Mouse (Mus musculus) heart, postnatal 4 days (tissue): Measurements from ENCODE around the gene Tspan17. TPM values are rescaled to one million over a fixed set of nuclear protein-coding genes. Genes with fewer than 3 reads are reported as not detected.

Experiments used
- DNase-seq: peaks from one replicate; pipeline ENCODE4 v3.0.0; 2021
- total RNA-seq, 2 experiments: library from RNA; stranded (reverse); gene quantifications; 2 replicates each; pipeline ENCODE4 v1.2.3; 2021

Gene Tspan17
- total RNA-seq: 10 to 100 TPM in 1 of 2 experiments, 1 to 10 TPM in 1; 9.1 to 12.8 TPM

- peak; percentile 95 for DNase-seq
Measured at GRCm38 (mm10) chr13:54788740-54789560, at the start of gene Tspan17. TSS of gene Tspan17 (plus strand) at chr13:54789377.

DNA sequence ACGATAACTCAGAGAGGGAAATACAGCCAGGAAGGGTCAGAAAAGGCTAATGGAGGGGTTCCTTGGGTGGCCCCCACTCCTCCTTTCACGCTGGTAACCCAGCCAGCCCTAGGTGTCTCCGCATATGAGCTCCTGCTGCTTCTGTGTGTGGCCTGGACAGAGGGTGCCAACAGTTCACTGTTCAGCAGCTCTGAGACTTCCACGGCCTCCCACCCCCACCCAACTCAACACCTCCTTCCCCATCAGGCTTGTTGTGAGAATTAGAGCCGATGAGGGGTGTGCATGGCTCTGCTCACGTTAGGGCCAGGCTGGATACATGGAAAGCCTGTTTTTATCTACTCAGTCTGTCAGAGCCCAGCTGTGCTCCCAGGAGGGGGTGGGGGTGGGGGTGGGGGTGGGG lies 43.1 kb upstream of the Tspan17 start:
- DNase-seq: no peak

DNA sequence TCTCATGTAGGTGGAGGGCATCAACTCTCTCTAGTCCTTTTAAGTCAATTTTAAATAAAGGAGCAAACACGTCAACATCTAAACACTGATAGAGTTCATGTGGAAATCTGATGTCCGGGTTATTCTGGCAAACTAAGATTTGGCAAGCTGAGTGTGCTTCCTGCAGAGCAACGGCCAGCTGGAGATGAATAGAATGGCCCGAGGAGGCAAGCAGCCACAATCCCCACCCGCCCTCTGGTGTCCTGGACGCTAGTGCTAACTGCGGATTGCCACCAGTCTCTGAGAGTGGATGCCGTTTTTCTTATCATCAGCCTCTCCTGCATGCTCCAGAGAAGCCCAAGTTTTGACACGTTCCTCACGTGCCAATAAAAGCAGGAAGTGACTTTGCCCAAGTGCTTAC lies 42.3 kb upstream of the Tspan17 start:
- DNase-seq: no peak

- no peak for DNase-seq
Measured at GRCm38 (mm10) chr13:54748190-54748589, 41.0 kb upstream of the Tspan17 start.

DNA sequence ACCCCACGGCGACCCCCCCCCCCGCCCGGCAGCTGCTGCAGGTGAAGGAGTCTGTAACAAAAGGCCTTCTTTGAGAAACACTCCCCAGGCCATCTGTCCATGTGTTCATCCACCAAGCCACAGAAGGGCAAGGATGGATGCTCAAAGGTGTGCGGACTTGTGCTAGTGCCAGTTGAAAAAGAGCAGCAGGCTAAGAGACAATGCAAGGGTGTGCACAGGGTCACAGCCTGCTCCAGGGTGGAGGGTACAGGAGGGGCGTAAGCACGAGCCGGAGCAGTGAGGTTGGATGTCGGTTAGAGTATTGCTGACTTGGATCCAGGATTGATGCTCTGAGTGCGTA lies 40.5 kb upstream of the Tspan17 start:
- DNase-seq: no peak

GRCm38 (mm10) chr13:54749061-54749863 lies 39.9 kb upstream of the Tspan17 start:
- peak; percentile 52 for DNase-seq

DNA sequence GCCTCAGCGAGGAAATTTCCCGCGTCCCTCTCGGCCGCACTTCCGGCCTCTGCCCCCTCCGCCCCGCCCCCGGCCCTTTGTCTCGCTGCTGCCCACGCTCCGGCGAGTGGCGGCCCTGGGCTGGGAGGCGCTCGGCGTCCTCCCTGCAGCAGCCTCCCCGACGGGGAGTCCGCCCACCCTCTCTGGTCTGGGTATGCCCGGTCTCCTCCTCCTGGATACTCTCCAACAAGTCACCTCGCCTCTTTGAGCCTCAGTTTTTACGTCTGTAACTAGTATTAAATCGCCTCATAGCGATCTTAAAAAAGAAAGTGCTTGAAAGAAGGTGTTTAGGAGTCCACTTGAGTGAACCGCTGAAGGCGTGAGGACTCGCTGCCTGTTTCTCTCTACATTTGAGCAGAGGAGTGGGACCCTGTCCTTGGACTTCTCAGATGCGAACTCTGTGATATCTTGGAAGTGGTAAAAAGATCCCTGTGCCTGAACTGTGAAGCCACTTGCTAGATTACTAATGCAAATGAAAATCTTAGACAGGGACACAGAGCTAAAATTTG lies 39.2 kb upstream of the Tspan17 start, which contains the start of gene Gprin1:
Gene Gprin1, minus strand, starts transcription at position 11 of the 548 bp plus-strand sequence.
- DNase-seq: no peak

DNA sequence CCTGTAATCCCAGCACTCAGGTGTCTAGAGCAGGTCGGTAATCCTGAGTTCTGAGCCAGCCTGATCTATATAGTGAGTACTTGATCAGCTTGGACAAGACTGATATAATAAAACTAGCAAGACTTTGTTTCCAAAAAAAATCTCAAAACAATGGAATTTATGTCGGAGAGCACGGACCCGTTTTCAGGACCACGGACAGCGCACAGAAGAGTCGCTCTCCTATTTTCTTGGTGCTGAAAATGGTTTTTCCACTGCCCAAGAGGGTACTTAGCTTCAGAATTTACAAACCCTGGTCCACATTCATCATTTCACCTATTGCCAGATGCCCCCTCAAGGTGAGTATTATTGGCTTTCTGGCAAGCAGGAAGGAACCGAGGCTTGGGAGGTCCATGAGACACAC lies 38.5 kb upstream of the Tspan17 start:
- peak; percentile 66 for DNase-seq

GRCm38 (mm10) chr13:54752656-54753055 lies 36.5 kb upstream of the Tspan17 start:
- DNase-seq: no peak

- no peak for DNase-seq
Measured at GRCm38 (mm10) chr13:54753733-54754132, 35.4 kb upstream of the Tspan17 start.

- no peak for DNase-seq
Measured at GRCm38 (mm10) chr13:54754169-54755080, 34.8 kb upstream of the Tspan17 start.

DNA sequence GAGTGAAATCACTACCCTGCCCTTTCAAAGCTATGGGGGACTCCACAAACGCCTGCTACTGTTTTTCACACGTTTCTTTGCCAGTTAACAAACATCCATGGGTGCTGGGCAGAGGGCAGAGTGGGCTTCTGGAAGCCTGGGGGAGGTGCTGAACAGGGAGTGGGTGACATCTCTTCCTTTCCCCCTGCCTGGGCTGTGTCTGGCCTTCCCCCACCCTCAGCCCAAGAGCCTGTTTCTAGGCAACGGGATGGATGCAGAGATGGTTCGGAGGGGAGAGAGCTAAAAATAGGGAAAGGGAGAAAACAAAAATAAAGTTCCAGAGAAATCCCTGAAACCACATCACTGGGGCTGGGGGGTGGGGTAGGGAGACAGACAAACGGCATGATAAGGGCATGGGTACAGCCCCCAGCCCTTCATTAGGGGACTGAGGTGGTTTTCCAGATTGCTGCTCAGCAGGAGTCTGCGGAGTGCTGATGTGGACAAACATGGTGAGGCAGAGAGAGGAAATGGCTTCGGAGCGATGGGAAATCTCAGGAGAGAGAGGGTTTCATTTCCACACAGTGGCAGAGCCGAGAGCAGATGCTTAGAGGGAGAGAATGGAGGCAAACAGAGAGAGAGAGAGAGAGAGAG lies 33.9 kb upstream of the Tspan17 start:
- DNase-seq: no peak

DNA sequence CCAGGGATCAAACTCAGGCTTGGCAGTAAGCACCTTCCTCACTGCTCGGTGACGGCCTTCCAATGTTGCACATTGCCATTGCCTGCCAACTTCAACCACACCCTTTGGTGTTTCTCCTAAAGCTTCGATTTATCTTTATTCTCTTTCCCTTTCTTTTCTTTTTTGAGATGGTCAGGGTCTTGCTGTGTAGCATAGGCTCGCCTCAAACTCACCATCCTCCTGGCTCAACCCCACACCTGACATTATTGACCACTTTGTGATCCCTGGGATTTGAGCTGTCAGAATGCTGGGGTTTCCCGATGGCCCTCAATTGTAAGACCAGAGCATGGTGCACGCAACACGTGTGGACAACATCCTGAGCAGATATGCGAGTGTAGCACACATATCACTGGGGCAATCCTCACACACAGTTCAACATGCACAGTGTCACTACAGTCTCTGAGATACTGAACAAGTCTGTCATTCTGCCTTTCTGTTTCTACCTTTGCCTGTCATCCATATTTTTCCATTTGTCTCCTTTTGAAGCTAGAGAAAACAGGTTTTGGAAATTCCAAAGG lies 32.9 kb upstream of the Tspan17 start:
- DNase-seq: no peak

- no peak for DNase-seq
Measured at GRCm38 (mm10) chr13:54757093-54757830, 31.9 kb upstream of the Tspan17 start.

DNA sequence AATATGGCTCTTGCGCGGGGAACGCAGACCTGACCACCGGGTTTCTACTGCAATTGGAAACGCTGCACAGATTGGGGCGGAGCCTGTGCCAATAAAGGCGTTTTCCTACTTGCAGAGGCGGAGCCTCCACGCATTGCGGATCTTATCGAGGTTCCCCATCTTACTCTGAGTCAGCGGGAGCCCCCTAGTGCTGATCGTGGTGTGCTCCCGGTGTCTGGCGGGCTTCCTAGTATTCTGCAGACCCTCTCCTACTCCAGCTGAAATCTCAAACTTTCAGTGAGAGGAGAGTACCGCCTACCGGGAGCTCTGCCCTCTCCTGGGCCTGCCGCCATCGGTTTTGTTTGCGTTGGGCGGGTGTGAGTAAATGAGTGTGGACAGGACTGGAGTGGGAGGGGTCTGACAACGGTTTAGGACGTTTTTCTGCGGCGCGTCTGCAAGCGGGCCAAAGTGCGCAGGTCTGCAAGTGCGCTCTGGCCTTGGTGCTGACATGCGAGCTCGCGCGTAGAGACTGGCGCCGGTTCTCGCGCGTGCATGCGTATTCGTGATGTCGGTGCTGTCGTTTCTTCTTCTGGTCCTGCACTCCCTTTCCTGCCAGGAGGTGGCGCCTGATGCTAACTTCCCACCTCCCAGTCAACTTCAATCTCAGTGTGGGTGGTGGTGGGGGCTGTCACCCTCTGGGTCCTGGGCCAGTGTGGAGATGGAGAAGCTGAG lies 31.0 kb upstream of the Tspan17 start:
- peak; percentile 87 for DNase-seq

- DNase-seq: no peak
Measured at GRCm38 (mm10) chr13:54758756-54759470, 30.3 kb upstream of the Tspan17 start.

- DNase-seq: no peak
Measured at GRCm38 (mm10) chr13:54759496-54759895, 29.7 kb upstream of the Tspan17 start.

DNA sequence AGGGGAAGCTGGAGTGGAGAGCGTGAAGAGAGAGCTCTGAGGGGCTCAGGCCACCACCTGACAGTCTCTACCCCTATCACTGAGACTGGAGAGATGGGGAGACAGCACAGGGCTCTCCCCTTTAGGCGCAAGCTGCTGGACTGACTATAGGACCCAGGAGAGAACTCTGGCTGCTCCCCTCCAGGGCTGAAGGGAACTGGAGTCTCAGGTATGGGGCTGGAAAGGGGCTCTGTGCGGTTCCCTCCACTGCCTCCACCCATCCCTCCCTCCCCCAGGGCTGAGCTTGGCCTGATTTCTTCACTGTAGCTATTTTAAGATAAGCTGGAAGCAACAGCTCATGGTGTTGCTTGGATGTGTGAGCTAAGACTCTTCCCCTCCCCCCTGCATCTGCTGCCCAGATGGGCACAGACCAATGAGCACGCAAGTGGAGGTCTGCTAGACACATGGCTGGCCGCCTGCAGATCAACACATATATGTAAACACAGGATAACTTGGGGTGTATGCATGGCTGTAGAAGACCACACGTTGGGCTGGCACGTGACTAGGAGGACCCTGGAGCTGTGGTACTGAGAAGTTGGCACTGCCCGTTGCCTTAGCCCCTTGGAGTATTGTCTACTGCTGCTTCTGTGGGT lies 28.9 kb upstream of the Tspan17 start:
- no peak for DNase-seq

GRCm38 (mm10) chr13:54760906-54761305 lies 28.3 kb upstream of the Tspan17 start:
- no peak for DNase-seq
